ENCODE assay signal across 11 mouse cellular contexts in genomic region chr5:114512756-114513155, GRCm38 (mm10). TPM values are rescaled to one million over a fixed set of nuclear protein-coding genes. Genes with fewer than 3 reads are reported as not detected.
A peak's percentile ranks its signal among the peaks of the same experiment; 100 is the strongest.
DNase-seq lines count a peak whose midpoint lies in the region; ATAC-seq and TF ChIP-seq lines count a peak whose summit lies in the region.
"Had no signal": no experiment of that assay in that cellular context is flagged by ENCODE, and none has a peak within 500 bp of the region (broad histone marks: within the 10 kb centered on the region; RNA-seq: fewer than 3 reads in every experiment).

No protein-coding gene starts in this region.

- no peaks in the 10 kb centered on the region for H3K9me3 ChIP-seq in forebrain, embryonic 10.5 days
- H3K9me3 ChIP-seq in forebrain, embryonic 15.5 days = no peaks in the 10 kb centered on the region
- H3K9me3 ChIP-seq in neural tube, embryonic 15.5 days (replicated peaks) = no peaks in the 10 kb centered on the region
- H3K9me3 ChIP-seq in lung, embryonic 14.5 days (ENCODE audit: low read depth, low read length) = no peaks in the 10 kb centered on the region
- no peaks in the 10 kb centered on the region for H3K9me3 ChIP-seq in stomach, embryonic 16.5 days (replicated peaks; ENCODE audit: control insufficient read depth, low read length)

- H3K4me2 ChIP-seq in forebrain, embryonic 15.5 days (replicated peaks) = no peak overlapping the region
- H3K4me2 ChIP-seq in neural tube, embryonic 15.5 days = peak overlapping the region; percentile 21
- peak overlapping the region; percentile 51 for H3K4me2 ChIP-seq in lung, embryonic 14.5 days
- H3K4me2 ChIP-seq in stomach, embryonic 16.5 days (ENCODE audit: low read depth, low read length) = peak overlapping the region; percentile 17; the same call in 1 of the 2 replicates

- peaks cover 29% of the 10 kb centered on the region for H3K4me1 ChIP-seq in forebrain, embryonic 10.5 days
- H3K4me1 ChIP-seq in forebrain, embryonic 15.5 days = peaks cover 18% of the 10 kb centered on the region
- H3K4me1 ChIP-seq in neural tube, embryonic 15.5 days = peaks cover 18% of the 10 kb centered on the region
- peaks cover 8% of the 10 kb centered on the region for H3K4me1 ChIP-seq in lung, embryonic 14.5 days (ENCODE audit: insufficient read depth)
- H3K4me1 ChIP-seq in stomach, embryonic 16.5 days (ENCODE audit: control insufficient read depth, insufficient read depth, low read length) = 0 out of 2 replicates have a peak, but pooled peaks cover under 1% of the 10 kb centered on the region

- no peak overlapping the region for H3K9ac ChIP-seq in forebrain, embryonic 15.5 days (replicated peaks)
- H3K9ac ChIP-seq in neural tube, embryonic 15.5 days (replicated peaks) = no peak overlapping the region
- 0 out of 2 replicates have a peak overlapping the region, but pooled peaks have one; percentile 18 for H3K9ac ChIP-seq in lung, embryonic 14.5 days
- H3K9ac ChIP-seq in stomach, embryonic 16.5 days (ENCODE audit: low read length) = no peak overlapping the region

- H3K27me3 ChIP-seq in forebrain, embryonic 10.5 days (ENCODE audit: poor library complexity, severe bottlenecking) = peaks cover 69% of the 10 kb centered on the region
- peaks cover 20% of the 10 kb centered on the region; the same call in 1 of the 2 replicates for H3K27me3 ChIP-seq in forebrain, embryonic 15.5 days
- 0 out of 2 replicates have a peak, but pooled peaks cover 3% of the 10 kb centered on the region for H3K27me3 ChIP-seq in neural tube, embryonic 15.5 days (replicated peaks)
- H3K27me3 ChIP-seq in lung, embryonic 14.5 days (ENCODE audit: insufficient read depth, low read length) = peaks cover 9% of the 10 kb centered on the region; the same call in 1 of the 2 replicates
- peaks cover 8% of the 10 kb centered on the region; the same call in 1 of the 2 replicates for H3K27me3 ChIP-seq in stomach, embryonic 16.5 days (ENCODE audit: control insufficient read depth, insufficient read depth, low read length)

- no peaks in the 10 kb centered on the region for H3K36me3 ChIP-seq in forebrain, embryonic 10.5 days (replicated peaks)
- no peaks in the 10 kb centered on the region for H3K36me3 ChIP-seq in forebrain, embryonic 15.5 days
- H3K36me3 ChIP-seq in neural tube, embryonic 15.5 days = no peaks in the 10 kb centered on the region
- H3K36me3 ChIP-seq in lung, embryonic 14.5 days (ENCODE audit: insufficient read depth) = no peaks in the 10 kb centered on the region
- H3K36me3 ChIP-seq in stomach, embryonic 16.5 days (ENCODE audit: control insufficient read depth, insufficient read depth, low read length) = no peaks in the 10 kb centered on the region

- 33% methylated on average over 9 of the region's 9 CpGs for WGBS in forebrain, embryonic 10.5 days
- 29% methylated on average over 9 of the region's 9 CpGs for WGBS in forebrain, embryonic 15.5 days
- 25% methylated on average over 9 of the region's 9 CpGs for WGBS in neural tube, embryonic 15.5 days
- WGBS in lung, embryonic 14.5 days = 28% methylated on average over 9 of the region's 9 CpGs
- 25% methylated on average over 9 of the region's 9 CpGs for WGBS in stomach, embryonic 16.5 days

- ATAC-seq in forebrain, embryonic 15.5 days (replicated peaks) = no peak
- no peak for ATAC-seq in neural tube, embryonic 15.5 days (ENCODE audit: low FRiP score)
- ATAC-seq in lung, embryonic 14.5 days (ENCODE audit: insufficient read depth) = no peak
- ATAC-seq in stomach, embryonic 16.5 days (ENCODE audit: insufficient read depth, low FRiP score) = no peak
- ATAC-seq in megakaryocyte-erythroid progenitor cell, adult 5-6 weeks (replicated peaks; ENCODE audit: low FRiP score, low TSS enrichment, poor library complexity, severe bottlenecking) = no peak

- no peak for DNase-seq in forebrain, embryonic 10.5 days (ENCODE audit: extremely low spot score, low spot score)
- DNase-seq in neural tube, embryonic 10.5 days (ENCODE audit: extremely low spot score, low spot score) = no peak
- DNase-seq in lung, embryonic 14.5 days = peak; percentile 70
- DNase-seq in layer of hippocampus, postnatal 10 days (ENCODE audit: low spot score in 2 of 2) = no peak
- DNase-seq: cerebellum, adult 2 months had no signal

- H3K4me3 ChIP-seq in forebrain, embryonic 10.5 days = no peak overlapping the region
- no peak overlapping the region for H3K4me3 ChIP-seq in forebrain, embryonic 15.5 days
- no peak overlapping the region for H3K4me3 ChIP-seq in neural tube, embryonic 15.5 days (replicated peaks)
- no peak overlapping the region for H3K4me3 ChIP-seq in lung, embryonic 14.5 days (ENCODE audit: low read depth, low read length)
- H3K4me3 ChIP-seq in stomach, embryonic 16.5 days (replicated peaks; ENCODE audit: low read length) = no peak overlapping the region
- H3K4me3 ChIP-seq: layer of hippocampus, adult 2 months had no signal

- TF ChIP-seq CTCF in lung, embryonic 14.5 days (IDR thresholded peaks at IDR 0.05; ENCODE audit: low read depth) = no peak

- 0 out of 2 replicates have a peak overlapping the region, but pooled peaks have one; percentile 3 for H3K27ac ChIP-seq in forebrain, embryonic 10.5 days
- no peak overlapping the region for H3K27ac ChIP-seq in forebrain, embryonic 15.5 days (replicated peaks)
- no peak overlapping the region for H3K27ac ChIP-seq in neural tube, embryonic 15.5 days (replicated peaks)
- no peak overlapping the region for H3K27ac ChIP-seq in lung, embryonic 14.5 days (ENCODE audit: low read depth)
- no peak overlapping the region for H3K27ac ChIP-seq in stomach, embryonic 16.5 days (ENCODE audit: low read length)
- H3K27ac ChIP-seq: layer of hippocampus, adult 2 months; macrophage had no signal

RNA-seq across cellular contexts. Expression of gene Fam222a, which starts 55.1 kb away (rescaled TPM):
- 3.9 and 4.1 TPM in 2 replicates for polyA plus RNA-seq in forebrain, embryonic 10.5 days (2016; fragmentation: Nextera tagmentation; extraction: Ambion mirVana)
- polyA plus RNA-seq in forebrain, embryonic 15.5 days (2015; fragmentation: Nextera tagmentation; extraction: Ambion mirVana) = 5.2 and 5.6 TPM in 2 replicates
- polyA plus RNA-seq in neural tube, embryonic 15.5 days (2015; fragmentation: Nextera tagmentation; extraction: Ambion mirVana) = 4.7 and 5.3 TPM in 2 replicates
- 2.3 and 2.5 TPM in 2 replicates for polyA plus RNA-seq in lung, embryonic 14.5 days (2014; fragmentation: Nextera tagmentation; extraction: Ambion mirVana)
- polyA plus RNA-seq in stomach, embryonic 16.5 days (2015; fragmentation: Nextera tagmentation; extraction: Ambion mirVana) = 1.4 and 1.6 TPM in 2 replicates
- total RNA-seq in layer of hippocampus, postnatal 10 days (2021) = 1 to 10 TPM; 5.0 to 5.7 TPM
- total RNA-seq in megakaryocyte-erythroid progenitor cell, adult 5-6 weeks (2014; fragmentation: Nextera tagmentation) = 1.2 TPM in 1 of 2 replicates, not detected in the other
- total RNA-seq in megakaryocyte-erythroid progenitor cell, adult 5-6 weeks (2017) = 0.08 TPM in 1 of 2 replicates, not detected in the other
